Mouse (Mus musculus) kidney, embryonic 14.5 days (tissue): ENCODE data around the gene Jmy. TPM values are rescaled to one million over a fixed set of nuclear protein-coding genes. Genes with fewer than 3 reads are reported as not detected.

ENCODE experiments used
- polyA plus RNA-seq: library from polyadenylated mRNA; unstranded; fragments of >200 nt; fragmentation: Nextera tagmentation; extraction: Ambion mirVana; gene quantifications from 2 replicates; pipeline ENCODE4 v1.2.1, GENCODE M21; 2014

The Jmy gene
- polyA plus RNA-seq, 1 experiment from 2014 or later, result 8.5 TPM

Other genes starting within 250 kb of the Jmy start
- 8.6 and 8.9 TPM in 2 replicates for gene Homer1, start 200.2 kb downstream of the Jmy start, polyA plus RNA-seq
- 0.11 and 0.13 TPM in 2 replicates for gene Bhmt, start 138.2 kb upstream of the Jmy start, polyA plus RNA-seq
- 0.66 and 0.96 TPM in 2 replicates for gene Bhmt2, start 174.5 kb upstream of the Jmy start, polyA plus RNA-seq
- gene Dmgdh, start 174.6 kb upstream of the Jmy start, polyA plus RNA-seq, result 0.13 and 0.28 TPM in 2 replicates